Mouse (Mus musculus) adrenal gland, postnatal 25 days (tissue): ENCODE data around the gene Ly6g6f. TPM values are rescaled to one million over a fixed set of nuclear protein-coding genes. Genes with fewer than 3 reads are reported as not detected.

ENCODE experiments used
- DNase-seq: peaks from one replicate; pipeline ENCODE4 v3.0.0; 2021; ENCODE audit warnings: mixed read lengths
- total RNA-seq: library from RNA; stranded (reverse); gene quantifications from 2 replicates; pipeline ENCODE4 v1.2.3, GENCODE M21; 2021

The Ly6g6f gene
- total RNA-seq, 1 experiment from 2014 or later = not detected

- DNase-seq = peak; percentile 31
Measured at GRCm38 (mm10) chr17:35077786-35078233, 7.6 kb downstream of the Ly6g6f start, which contains the start of gene Ly6g6d. TSS of gene Ly6g6d (minus strand) at chr17:35078065.

- DNase-seq = no peak
Measured at GRCm38 (mm10) chr17:35077285-35077684, 8.1 kb downstream of the Ly6g6f start.

GRCm38 (mm10) chr17:35076507-35077176 is 8.8 kb downstream of the Ly6g6f start, which contains the start of gene Ly6g6e:
TSS of gene Ly6g6e (plus strand) at chr17:35076902.
- no peak for DNase-seq

- DNase-seq = no peak
Measured at GRCm38 (mm10) chr17:35074097-35074496, 11.3 kb downstream of the Ly6g6f start.

- no peak for DNase-seq
Measured at GRCm38 (mm10) chr17:35071454-35071853, 14.0 kb downstream of the Ly6g6f start.

- no peak for DNase-seq
Measured at GRCm38 (mm10) chr17:35070556-35071229, 14.7 kb downstream of the Ly6g6f start.

- no peak for DNase-seq
Measured at GRCm38 (mm10) chr17:35068213-35068914, 17.0 kb downstream of the Ly6g6f start.

- no peak for DNase-seq
Measured at GRCm38 (mm10) chr17:35066084-35066483, 19.3 kb downstream of the Ly6g6f start, which contains the start of gene Mpig6b. TSS of gene Mpig6b (minus strand) at chr17:35066184.

GRCm38 (mm10) chr17:35064951-35065947 is 20.2 kb downstream of the Ly6g6f start, which contains the start of gene Ly6g6c:
TSS of gene Ly6g6c (plus strand) at chr17:35065388.
- no peak for DNase-seq

- DNase-seq = no peak
Measured at GRCm38 (mm10) chr17:35064378-35064877, 21.0 kb downstream of the Ly6g6f start.

GRCm38 (mm10) chr17:35063466-35063865 is 21.9 kb downstream of the Ly6g6f start:
- DNase-seq = no peak

GRCm38 (mm10) chr17:35061299-35061698 is 24.1 kb downstream of the Ly6g6f start:
- no peak for DNase-seq

GRCm38 (mm10) chr17:35060737-35061297 is 24.6 kb downstream of the Ly6g6f start:
- no peak for DNase-seq

GRCm38 (mm10) chr17:35060071-35060470 is 25.3 kb downstream of the Ly6g6f start:
- no peak for DNase-seq

- peak; percentile 86 for DNase-seq
Measured at GRCm38 (mm10) chr17:35058911-35059892, 26.2 kb downstream of the Ly6g6f start, which contains the start of gene Ddah2. TSS of gene Ddah2 (plus strand) at chr17:35059035.

- no peak for DNase-seq
Measured at GRCm38 (mm10) chr17:35058316-35058715, 27.1 kb downstream of the Ly6g6f start.

GRCm38 (mm10) chr17:35057090-35057489 is 28.3 kb downstream of the Ly6g6f start:
- no peak for DNase-seq

GRCm38 (mm10) chr17:35055691-35056495 is 29.5 kb downstream of the Ly6g6f start:
- DNase-seq = no peak
